Mouse (Mus musculus) gastrocnemius, postnatal 4 days (tissue): Measurements from ENCODE around the gene Shank3. TPM values are rescaled to one million over a fixed set of nuclear protein-coding genes. Genes with fewer than 3 reads are reported as not detected.

Experiments used
- DNase-seq, 2 experiments: peaks; one replicate each; pipeline ENCODE4 v3.0.0; 2021 to 2022; ENCODE audit warnings: low spot score in 2 of 2, mixed read lengths in 2 of 2
- total RNA-seq, 2 experiments: library from RNA; stranded (reverse); gene quantifications; 2 replicates each; pipeline ENCODE4 v1.2.3; 2021

Gene Shank3
- total RNA-seq, 2 experiments from 2014 or later: 30.4 to 35.7 TPM

DNA sequence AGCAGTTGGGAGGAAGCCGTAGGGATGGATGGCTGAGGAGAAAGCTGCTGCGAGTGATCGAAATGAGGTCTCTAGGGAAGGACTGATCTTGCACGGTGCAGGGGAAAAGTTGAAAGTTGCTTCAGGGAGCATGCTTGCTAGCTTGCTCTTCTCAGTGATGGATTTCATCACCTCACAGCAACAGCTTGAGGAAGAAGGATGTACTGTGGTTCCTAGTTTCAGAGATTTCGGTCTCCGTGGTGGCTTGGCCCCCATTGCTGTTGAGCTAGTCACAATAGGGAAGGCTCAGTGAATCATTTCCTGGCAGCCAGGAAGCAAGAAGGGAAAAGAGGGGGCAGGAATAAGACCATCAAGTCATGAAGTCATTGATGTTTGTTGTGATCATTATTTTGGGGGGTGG, 56.2 kb downstream of the Shank3 start:
- no peak for DNase-seq

- DNase-seq: no peak
These were observed 57.2 kb downstream of the Shank3 start for GRCm38 (mm10) chr15:89556401-89557178.

GRCm38 (mm10) chr15:89557179-89557995, 58.0 kb downstream of the Shank3 start:
- DNase-seq: no peak

- DNase-seq: no peak
These were observed 58.6 kb downstream of the Shank3 start for GRCm38 (mm10) chr15:89557996-89558390.

- no peak for DNase-seq
These were observed 59.8 kb downstream of the Shank3 start for GRCm38 (mm10) chr15:89559202-89559731.

- no peak for DNase-seq
These were observed 68.7 kb downstream of the Shank3 start, which contains the start of gene Acr for GRCm38 (mm10) chr15:89568114-89568513. Acr (plus strand) TSS chr15:89568326.

- DNase-seq: no peak
These were observed 72.7 kb downstream of the Shank3 start for GRCm38 (mm10) chr15:89572147-89572546.

DNA sequence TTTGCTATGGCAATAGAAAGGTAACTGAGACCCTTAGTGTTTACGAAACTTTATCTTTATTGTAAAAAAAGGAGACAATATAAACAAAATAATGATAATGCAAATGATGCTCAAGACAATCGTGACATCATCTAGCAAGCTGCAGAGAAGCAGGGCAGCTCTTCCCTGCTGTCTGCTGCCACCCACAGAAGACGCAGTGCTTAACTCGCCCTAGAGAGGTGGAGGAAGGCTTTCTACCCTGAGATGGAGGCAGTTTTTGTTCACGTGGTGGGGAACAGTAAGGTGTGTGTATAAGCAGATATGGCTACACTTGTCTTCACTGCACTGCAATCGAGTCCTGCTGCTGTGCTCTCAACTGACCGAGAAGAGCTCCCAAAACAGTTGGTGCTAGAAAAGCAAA, 83.1 kb downstream of the Shank3 start:
- DNase-seq: no peak

DNA sequence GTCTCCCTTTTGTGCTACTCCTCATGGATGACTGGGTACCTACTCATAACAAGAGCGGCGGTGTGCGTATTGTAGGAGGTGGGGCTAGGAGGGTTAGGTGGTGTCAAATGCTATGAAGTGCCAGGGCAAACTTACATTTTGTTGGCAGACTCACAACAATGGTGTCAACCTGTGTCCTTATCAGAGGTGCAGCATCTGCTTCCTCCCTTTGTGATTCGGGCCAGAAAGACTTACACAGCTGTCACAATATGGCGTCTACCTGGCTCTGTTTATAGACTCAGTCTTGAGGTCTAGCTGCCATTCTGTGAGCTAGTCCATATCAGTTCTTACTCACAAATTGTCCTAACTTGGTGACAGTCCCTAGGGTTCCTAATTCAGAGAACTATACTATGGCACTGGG, 85.7 kb downstream of the Shank3 start:
- DNase-seq: no peak

GRCm38 (mm10) chr15:89585631-89586030, 86.2 kb downstream of the Shank3 start:
- DNase-seq: no peak

DNA sequence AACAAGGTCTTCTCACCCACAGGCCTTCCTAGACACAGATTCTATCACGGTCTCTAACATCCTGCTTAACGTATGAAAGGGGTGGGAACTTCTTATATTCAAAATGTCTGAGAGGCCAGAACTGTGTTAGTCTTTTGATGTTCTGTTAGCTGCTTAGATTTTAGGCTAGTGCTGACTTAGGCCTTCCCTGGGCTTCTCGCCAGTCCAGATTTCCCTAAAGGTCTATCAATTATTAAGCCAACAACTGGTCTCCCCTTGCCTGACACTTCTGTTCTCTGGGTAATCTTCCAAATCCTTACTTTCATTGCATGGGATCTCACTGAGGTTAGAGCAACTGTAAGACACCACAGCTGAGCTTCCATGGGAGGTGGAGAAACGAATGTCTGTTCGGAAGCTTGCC, 89.7 kb downstream of the Shank3 start:
- no peak for DNase-seq

DNA sequence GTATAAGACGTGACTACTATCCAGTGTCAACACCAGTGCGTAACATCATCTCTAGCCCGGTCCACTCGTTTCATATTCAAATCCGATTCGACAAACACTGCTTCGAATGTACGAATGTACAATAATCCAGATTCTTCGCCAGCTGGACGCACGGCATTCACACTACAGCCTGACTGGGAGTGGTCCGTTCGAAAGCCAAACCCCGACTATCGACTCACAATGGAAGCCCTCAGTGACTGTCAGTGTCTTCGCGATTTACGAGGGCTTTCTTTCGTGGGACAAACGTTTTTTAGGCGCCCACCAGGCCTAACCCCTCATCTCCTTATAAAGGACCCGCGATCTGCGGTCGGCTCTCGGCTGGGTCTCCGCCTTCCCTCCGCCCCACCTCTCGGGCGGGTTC, 91.9 kb downstream of the Shank3 start:
- no peak for DNase-seq

- DNase-seq: peak; percentile 70 to 87
These were observed 92.5 kb downstream of the Shank3 start, which contains the start of gene Rabl2 for GRCm38 (mm10) chr15:89591723-89592455. Rabl2 (minus strand) TSS chr15:89591923.

DNA sequence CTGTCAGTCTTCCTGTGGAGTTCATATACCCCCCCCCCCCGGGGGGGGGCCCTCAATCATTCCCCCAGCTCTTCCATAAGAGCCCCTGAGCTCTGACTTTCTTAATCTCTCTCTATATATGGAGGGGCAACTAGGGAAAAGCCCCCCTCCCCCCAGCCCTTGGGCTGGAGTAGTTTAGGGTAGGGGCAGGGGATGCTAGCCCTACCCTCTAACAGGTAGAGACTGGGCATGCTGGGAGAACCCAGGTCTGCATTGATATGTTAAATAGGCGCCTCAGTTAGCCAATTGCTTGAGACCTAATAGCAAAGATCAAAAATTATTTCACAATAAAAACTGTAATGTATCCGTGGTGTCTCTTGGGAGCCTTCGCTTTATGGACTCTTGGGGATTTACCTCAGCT, 93.1 kb downstream of the Shank3 start:
- DNase-seq: no peak

- peak in 1 of 2 experiments; percentile 6 for DNase-seq
These were observed 106.6 kb downstream of the Shank3 start for GRCm38 (mm10) chr15:89605822-89606570.

GRCm38 (mm10) chr15:89607480-89607879, 108.1 kb downstream of the Shank3 start:
- DNase-seq: no peak

GRCm38 (mm10) chr15:89607888-89608287, 108.5 kb downstream of the Shank3 start:
- DNase-seq: no peak
